8 mouse cellular contexts compared by ENCODE assay signal in the genomic region with DNA sequence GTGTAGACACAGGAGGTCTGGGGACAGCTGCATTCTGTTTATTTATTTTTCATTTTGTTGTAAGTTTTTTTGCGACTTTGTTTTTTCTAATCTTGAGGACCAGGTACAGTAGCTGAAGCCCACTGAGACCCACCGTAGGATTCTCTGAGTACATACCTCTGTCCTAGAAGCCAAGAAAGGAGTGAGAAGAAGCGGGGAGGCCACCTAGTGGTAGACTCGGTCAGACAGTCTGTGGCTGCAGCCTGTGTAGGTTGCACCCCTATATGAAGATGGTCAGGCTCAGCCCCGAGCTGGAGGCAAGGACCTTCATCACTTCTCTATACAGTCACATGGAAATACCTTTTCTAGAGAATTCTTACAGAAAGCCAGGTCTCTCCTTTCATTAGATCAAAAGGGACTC.
DNase-seq lines count a peak whose midpoint lies in the region; ATAC-seq and TF ChIP-seq lines count a peak whose summit lies in the region.

No protein-coding gene starts in this region.

- intact Hi-C loops in gastrocnemius, adult 2 months (cut with DNase I), result no loop called here

- TF ChIP-seq CTCF in gastrocnemius, adult 2 months (IDR thresholded peaks at IDR 0.05), result peak; percentile 58
- peak; percentile 43; the same call in 1 of the 2 replicates for TF ChIP-seq CTCF in small intestine, adult 2 months (IDR thresholded peaks at IDR 0.05; ENCODE audit: extremely low read depth, insufficient read length, insufficient replicate concordance, low read depth, low read length)

- H3K27me3 ChIP-seq in midbrain, embryonic 10.5 days (ENCODE audit: low read depth, poor library complexity, severe bottlenecking), result no peaks in the 10 kb centered on the region
- H3K27me3 ChIP-seq in midbrain, embryonic 13.5 days, result no peaks in the 10 kb centered on the region
- no peaks in the 10 kb centered on the region for H3K27me3 ChIP-seq in small intestine, adult 2 months (ENCODE audit: control insufficient read depth, insufficient read depth, low read length)
- H3K27me3 ChIP-seq in forebrain, embryonic 16.5 days (replicated peaks; ENCODE audit: control insufficient read depth, insufficient read depth, low read length), result no peaks in the 10 kb centered on the region

- no peak for DNase-seq in gastrocnemius, adult 2 months
- DNase-seq in gastrocnemius, postnatal 25 days, result no peak
- peak; percentile 42 for DNase-seq in midbrain, embryonic 10.5 days (ENCODE audit: low spot score)
- DNase-seq in embryo, embryonic 11 days, result peak; percentile 61

- no peak for ATAC-seq in midbrain, embryonic 13.5 days
- ATAC-seq in forebrain, embryonic 16.5 days, result no peak
- no peak for ATAC-seq in activated CD4-positive, CD25-positive, alpha-beta regulatory T cell, adult 4 months

- no peak for TF ChIP-seq POLR2A in small intestine, adult 2 months (IDR thresholded peaks at IDR 0.05; ENCODE audit: low read depth, low read length)

- H3K9ac ChIP-seq in midbrain, embryonic 13.5 days (replicated peaks), result no peak overlapping the region
- no peak overlapping the region for H3K9ac ChIP-seq in forebrain, embryonic 16.5 days (replicated peaks; ENCODE audit: low read depth, low read length)

- H3K36me3 ChIP-seq in midbrain, embryonic 10.5 days, result peaks cover 57% of the 10 kb centered on the region
- H3K36me3 ChIP-seq in midbrain, embryonic 13.5 days, result peaks cover 62% of the 10 kb centered on the region
- H3K36me3 ChIP-seq in small intestine, adult 2 months (ENCODE audit: control insufficient read depth, insufficient read depth, low read length), result peaks cover 43% of the 10 kb centered on the region
- H3K36me3 ChIP-seq in forebrain, embryonic 16.5 days (ENCODE audit: control insufficient read depth, insufficient read depth), result peaks cover 16% of the 10 kb centered on the region

- no peak overlapping the region for H3K27ac ChIP-seq in gastrocnemius, adult 2 months
- H3K27ac ChIP-seq in midbrain, embryonic 10.5 days (replicated peaks), result no peak overlapping the region
- H3K27ac ChIP-seq in midbrain, embryonic 13.5 days, result no peak overlapping the region
- no peak overlapping the region for H3K27ac ChIP-seq in small intestine, adult 2 months (ENCODE audit: insufficient read depth, low read depth, low read length)
- no peak overlapping the region for H3K27ac ChIP-seq in forebrain, embryonic 16.5 days (ENCODE audit: low read length)

- H3K9me3 ChIP-seq in midbrain, embryonic 10.5 days (replicated peaks), result no peaks in the 10 kb centered on the region
- H3K9me3 ChIP-seq in midbrain, embryonic 13.5 days, result no peaks in the 10 kb centered on the region
- H3K9me3 ChIP-seq in forebrain, embryonic 16.5 days (ENCODE audit: control insufficient read depth, low read length), result no peaks in the 10 kb centered on the region

- 62% methylated on average over 5 of the region's 5 CpGs for WGBS in midbrain, embryonic 10.5 days
- 63% methylated on average over 5 of the region's 5 CpGs for WGBS in midbrain, embryonic 13.5 days
- WGBS in small intestine, adult 2 months, result 77% methylated on average over 5 of the region's 5 CpGs
- 57% methylated on average over 5 of the region's 5 CpGs for WGBS in forebrain, embryonic 16.5 days

- no peaks in the 10 kb centered on the region for H3K4me1 ChIP-seq in midbrain, embryonic 10.5 days
- H3K4me1 ChIP-seq in midbrain, embryonic 13.5 days (replicated peaks), result no peaks in the 10 kb centered on the region
- H3K4me1 ChIP-seq in small intestine, adult 2 months (ENCODE audit: control insufficient read depth, insufficient read depth, insufficient read length, low read length), result peaks cover 7% of the 10 kb centered on the region
- H3K4me1 ChIP-seq in forebrain, embryonic 16.5 days (replicated peaks; ENCODE audit: control insufficient read depth, insufficient read depth, low read length), result no peaks in the 10 kb centered on the region

- H3K4me3 ChIP-seq in gastrocnemius, adult 2 months, result no peak overlapping the region
- no peak overlapping the region for H3K4me3 ChIP-seq in midbrain, embryonic 10.5 days
- no peak overlapping the region for H3K4me3 ChIP-seq in midbrain, embryonic 13.5 days (replicated peaks)
- H3K4me3 ChIP-seq in small intestine, adult 2 months (ENCODE audit: low read depth, low read length), result no peak overlapping the region
- no peak overlapping the region for H3K4me3 ChIP-seq in forebrain, embryonic 16.5 days (replicated peaks; ENCODE audit: low read length)

- H3K4me2 ChIP-seq in midbrain, embryonic 13.5 days (replicated peaks), result no peak overlapping the region
- no peak overlapping the region for H3K4me2 ChIP-seq in forebrain, embryonic 16.5 days (ENCODE audit: low read length)

Comparison
In these comparisons a context has a peak if more than half of its experiments do, and no peak if none do; other contexts are left out.
1. DNase-seq: peak in midbrain, embryonic 10.5 days (single experiment) and embryo, embryonic 11 days (single experiment); none in gastrocnemius, adult 2 months (single experiment) and gastrocnemius, postnatal 25 days (single experiment).